Mouse (Mus musculus) E14TG2a.4 (cell line): ENCODE data around the gene Dhcr24.

Experiments used
- CTCF ChIP-seq: conservative IDR thresholded peaks from 2 replicates; pipeline ENCODE4 v1.5.1; 2014; ENCODE audit warnings: low read length
- NANOG ChIP-seq: IDR thresholded peaks from 2 replicates; pipeline ENCODE4 v1.6.1; 2014; ENCODE audit warnings: borderline replicate concordance, low read length, mixed read lengths
- POU5F1 ChIP-seq: IDR thresholded peaks from 2 replicates; pipeline ENCODE4 v1.6.1; 2014; ENCODE audit warnings: low read length, borderline replicate concordance

DNA sequence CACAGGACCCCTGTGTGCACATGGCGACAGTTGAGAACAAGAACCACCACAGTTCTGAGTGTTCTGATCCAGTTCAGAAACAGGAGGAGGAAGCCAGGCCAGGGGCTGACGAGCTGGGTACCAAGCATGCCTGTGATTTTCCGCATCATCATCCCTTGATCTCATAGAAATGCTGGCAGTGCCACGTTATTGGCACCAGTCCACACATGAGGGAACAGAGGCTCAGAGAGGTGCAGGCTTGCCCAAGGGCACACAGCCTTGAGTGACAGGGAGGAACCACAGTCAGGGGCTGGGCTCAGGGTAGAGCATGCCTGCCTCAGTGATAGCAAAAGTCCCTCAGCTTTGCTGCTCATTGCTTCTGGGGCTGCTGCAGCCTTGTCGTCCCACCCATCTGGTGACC is 67.0 kb downstream of the Dhcr24 start:
- no peak for TF ChIP-seq CTCF
- TF ChIP-seq NANOG, result no peak
- TF ChIP-seq POU5F1, result no peak
